ENCODE assay signal across 17 mouse cellular contexts in genomic region chr15:30762211-30762610, GRCm38 (mm10).
"Had no signal": no experiment of that assay in that cellular context is flagged by ENCODE, and none has a peak within 500 bp of the region (broad histone marks: within the 10 kb centered on the region; RNA-seq: fewer than 3 reads in every experiment).

No protein-coding gene starts in this region.

- ATAC-seq: intestine, postnatal 0 days; lung, postnatal 0 days had no signal

- H3K9ac ChIP-seq: liver, embryonic 15.5 days; stomach, embryonic 15.5 days had no signal

- H3K4me2 ChIP-seq: liver, embryonic 11.5 days; liver, embryonic 15.5 days; stomach, embryonic 15.5 days had no signal

- H3K36me3 ChIP-seq: liver, embryonic 15.5 days; stomach, embryonic 15.5 days had no signal

- DNase-seq: kidney, adult 9 months; kidney, postnatal 36 days; layer of hippocampus, adult 9-11 months; layer of hippocampus, postnatal 36 days; lung, adult 2 months; lung, postnatal 36 days; retina, postnatal 1 day; right cerebral cortex, postnatal 4 days; spleen, adult 18-20 months; thymus, adult 2 months; thymus, postnatal 25 days had no signal

- H3K4me1 ChIP-seq: liver, embryonic 15.5 days; stomach, embryonic 15.5 days had no signal

- H3K4me3 ChIP-seq: liver, embryonic 15.5 days; stomach, embryonic 15.5 days had no signal

- H3K27ac ChIP-seq: kidney, postnatal 0 days; liver, embryonic 15.5 days; stomach, embryonic 15.5 days had no signal

- H3K9me3 ChIP-seq: liver, embryonic 15.5 days; stomach, embryonic 15.5 days had no signal

- H3K27me3 ChIP-seq: liver, embryonic 15.5 days; stomach, embryonic 15.5 days had no signal
